Mouse (Mus musculus) embryonic facial prominence, embryonic 15.5 days (tissue): ENCODE results near the gene Faap20. TPM values are rescaled to one million over a fixed set of nuclear protein-coding genes. Genes with fewer than 3 reads are reported as not detected.

ENCODE experiments used
- ATAC-seq: fragments of 200-750 bp; cut with Nextera tagmentation; 2 replicates; pipeline ENCODE4 v1.8.0; 2017; ENCODE audit warnings: low read depth, moderate TSS enrichment; ENCODE audit not compliant: insufficient number of reproducible peaks, low FRiP score, low TSS enrichment
- H3K27ac ChIP-seq: fragments of 300-500 bp; sonication (generic); replicated peaks from 2 replicates; pipeline ENCODE4 v1.5.1; 2015; ENCODE audit warnings: mild to moderate bottlenecking, inconsistent platforms
- H3K27me3 ChIP-seq: fragments of 300-500 bp; sonication (generic); 2 replicates; pipeline ENCODE4 v1.6.1; 2015; ENCODE audit warnings: inconsistent platforms
- H3K36me3 ChIP-seq: fragments of 300-500 bp; sonication (generic); 2 replicates; pipeline ENCODE4 v1.6.1; 2015; ENCODE audit warnings: mild to moderate bottlenecking, inconsistent platforms
- H3K4me1 ChIP-seq: fragments of 300-500 bp; sonication (generic); 2 replicates; pipeline ENCODE4 v1.6.1; 2015; ENCODE audit warnings: inconsistent platforms
- H3K4me2 ChIP-seq: fragments of 300-500 bp; sonication (generic); replicated peaks from 2 replicates; pipeline ENCODE4 v1.6.1; 2015; ENCODE audit warnings: mild to moderate bottlenecking, inconsistent platforms
- H3K4me3 ChIP-seq: fragments of 300-500 bp; sonication (generic); replicated peaks from 2 replicates; pipeline ENCODE4 v1.5.1; 2015; ENCODE audit warnings: mild to moderate bottlenecking, inconsistent platforms
- H3K9ac ChIP-seq: fragments of 300-500 bp; sonication (generic); 2 replicates; pipeline ENCODE4 v1.6.1; 2015; ENCODE audit warnings: inconsistent platforms
- H3K9me3 ChIP-seq: fragments of 300-500 bp; sonication (generic); replicated peaks from 2 replicates; pipeline ENCODE4 v1.6.1; 2016; ENCODE audit warnings: inconsistent platforms
- WGBS: fragments of 180-500 bp; shearing (Covaris S2); methylation state at CpG from one replicate; pipeline ENCODE4 v1.1.7; 2015; 5-methylcytosine and 5-hydroxymethylcytosine counted together
- polyA plus RNA-seq: library from polyadenylated mRNA; unstranded; fragments of >200 nt; fragmentation: Nextera tagmentation; extraction: Ambion mirVana; gene quantifications from 2 replicates; pipeline ENCODE4 v1.2.1, GENCODE M21; 2015

Faap20 gene
- polyA plus RNA-seq, 1 experiment from 2014 or later: 74.9 TPM

DNA sequence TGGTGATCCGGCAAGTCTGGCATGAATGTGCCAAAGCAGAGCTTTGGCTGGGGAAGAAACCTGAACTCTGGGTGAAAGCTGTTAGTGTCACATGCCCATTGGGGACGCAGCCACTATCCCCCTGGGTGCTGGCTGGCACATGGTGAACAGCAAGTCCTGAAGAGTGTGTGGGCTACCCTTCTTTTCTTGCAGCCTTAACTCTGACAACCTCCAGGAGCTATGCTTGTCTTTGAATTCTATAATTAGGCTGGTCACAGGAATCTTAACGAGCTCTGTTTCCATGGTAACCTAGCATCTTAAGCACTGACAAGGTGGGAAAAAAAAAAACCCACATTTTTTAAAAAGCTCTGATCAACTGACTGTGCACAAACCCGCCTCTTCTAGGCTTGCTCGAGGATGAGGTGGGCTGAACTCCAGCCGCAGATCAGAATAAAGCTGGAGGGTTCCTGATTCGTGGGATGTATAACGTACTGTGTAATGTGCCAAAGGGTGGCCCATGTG is 56.0 kb downstream of the Faap20 start:
- Histone ChIP-seq H3K27ac (no peak overlapping the region), H3K9ac (no peak overlapping the region), H3K27me3 (no peaks in the 10 kb centered on the region), H3K36me3 (no peaks in the 10 kb centered on the region), H3K4me1 (peaks cover 30% of the 10 kb centered on the region), H3K4me3 (no peak overlapping the region), H3K4me2 (no peak overlapping the region), H3K9me3 (no peaks in the 10 kb centered on the region)
- ATAC-seq: no peak
- 44% methylated on average over 8 of the region's 8 CpGs for WGBS

Other genes starting within 250 kb of the Faap20 start
- gene Plch2, start 193.0 kb upstream of the Faap20 start, polyA plus RNA-seq: 22.4 and 24.4 TPM in 2 replicates
- 21.6 and 22.1 TPM in 2 replicates for gene Pex10, start 182.8 kb upstream of the Faap20 start, polyA plus RNA-seq
- 157 and 164 TPM in 2 replicates for gene Rer1, start 163.4 kb upstream of the Faap20 start, polyA plus RNA-seq
- 7.7 and 8.7 TPM in 2 replicates for gene Morn1, start 163.2 kb upstream of the Faap20 start, polyA plus RNA-seq
- 24.4 and 26.3 TPM in 2 replicates for gene Ski, start 27.2 kb upstream of the Faap20 start, polyA plus RNA-seq
- 12.4 and 12.7 TPM in 2 replicates for gene Prkcz, start 111.6 kb downstream of the Faap20 start, polyA plus RNA-seq
- 0.11 TPM in 1 of 2 replicates, not detected in the other for gene Gabrd, start 148.3 kb downstream of the Faap20 start, polyA plus RNA-seq
- 3.3 and 4.9 TPM in 2 replicates for gene Cfap74, start 159.4 kb downstream of the Faap20 start, polyA plus RNA-seq
- 1.2 and 1.3 TPM in 2 replicates for gene Tmem52, start 219.3 kb downstream of the Faap20 start, polyA plus RNA-seq
- 445 and 456 TPM in 2 replicates for gene Gnb1, start 241.6 kb downstream of the Faap20 start, polyA plus RNA-seq